Mouse (Mus musculus) spleen, embryonic (tissue): ENCODE results near the gene Zbtb37.

Source experiments
- CTCF ChIA-PET: fragments of 350-600 bp; sonication (Branson Sonifier 250); formaldehyde crosslinking; loops from one replicate; lab custom pipeline; 2022; lab: Charles Lee

Gene Zbtb37

DNA sequence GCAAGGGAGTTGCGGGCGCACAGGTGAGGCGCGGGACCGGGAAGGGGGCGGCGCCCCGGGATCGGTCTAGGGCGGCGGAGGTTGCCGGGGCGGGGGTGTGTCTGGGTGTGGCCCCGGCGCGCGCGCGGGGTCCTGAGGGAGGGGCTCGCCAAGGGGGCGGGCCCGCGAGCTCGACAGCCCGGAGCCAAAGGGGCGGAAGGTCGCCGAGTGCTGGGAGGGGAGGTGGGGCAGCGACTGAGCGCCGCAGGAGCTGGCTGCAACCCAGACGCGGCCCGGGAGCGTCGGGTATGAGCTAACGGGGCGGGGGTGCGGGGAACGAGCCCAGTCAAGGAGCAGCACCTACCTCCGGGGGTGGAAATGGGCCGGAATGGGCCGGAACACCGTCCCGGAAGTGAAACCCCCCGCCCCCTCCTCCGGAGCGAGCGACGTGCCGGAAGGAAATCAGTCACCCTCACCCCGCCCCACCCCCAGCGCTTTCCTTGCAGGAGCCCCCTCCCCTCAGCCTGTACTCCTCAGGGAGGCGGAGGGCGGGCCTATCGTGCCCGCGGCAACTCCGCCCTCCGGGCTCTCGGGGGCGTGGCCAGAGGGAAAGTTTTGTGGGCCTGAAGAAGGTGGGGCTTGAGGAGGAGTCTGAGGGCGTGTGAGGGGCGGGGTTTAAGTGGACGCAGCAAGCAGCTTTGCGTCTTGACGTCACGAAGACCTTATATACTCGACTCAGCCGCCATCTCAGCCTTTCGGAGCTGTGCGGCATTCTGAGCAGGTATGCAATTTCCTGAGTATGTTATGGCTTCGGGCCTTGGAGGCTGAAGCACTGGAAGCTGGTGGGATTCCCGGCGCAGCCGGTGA lies at the start of gene Zbtb37:
Gene Zbtb37 (minus strand): TSS at position 415 of the 846 bp plus-strand sequence.
- CTCF ChIA-PET: no interaction called here

DNA sequence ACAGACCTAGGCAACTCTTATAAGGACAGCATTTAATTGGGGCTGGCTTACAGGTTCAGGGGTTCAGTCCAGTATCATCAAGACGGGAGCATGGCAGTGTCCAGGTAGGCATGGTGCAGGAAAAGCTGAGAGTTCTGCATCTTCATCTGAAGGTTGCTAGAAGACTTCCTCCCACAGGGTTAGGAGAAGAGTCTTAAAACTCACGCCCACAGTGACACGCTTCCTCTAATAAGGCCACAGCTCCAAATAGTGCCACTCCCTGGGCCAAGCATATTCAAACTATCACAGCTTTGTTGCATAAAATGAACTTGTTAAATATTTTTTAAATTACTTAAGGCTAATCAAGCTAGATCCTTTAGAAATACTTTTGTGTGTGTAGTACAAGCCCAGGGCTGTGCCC lies 42.6 kb upstream of the Zbtb37 start:
- CTCF ChIA-PET: no interaction called here

DNA sequence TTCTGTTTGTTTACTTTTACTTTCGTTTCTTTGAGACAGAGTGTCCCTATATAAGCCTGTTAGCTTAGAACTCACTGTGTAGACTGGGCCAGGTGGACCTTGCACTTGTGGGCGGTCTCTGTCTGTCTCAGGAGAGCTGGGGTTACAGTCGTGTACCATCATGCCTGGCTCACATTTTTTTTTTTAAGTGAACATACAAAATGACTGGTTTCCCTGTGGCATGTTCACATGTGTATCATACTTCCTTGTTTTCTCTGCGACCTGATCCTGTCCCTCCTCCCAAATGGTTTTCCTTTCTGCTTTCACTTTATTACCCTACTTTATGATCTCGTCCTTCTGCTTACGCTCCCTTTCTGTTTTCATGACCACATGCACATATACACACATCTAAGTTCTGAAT lies 41.6 kb upstream of the Zbtb37 start:
- CTCF ChIA-PET: no interaction called here

DNA sequence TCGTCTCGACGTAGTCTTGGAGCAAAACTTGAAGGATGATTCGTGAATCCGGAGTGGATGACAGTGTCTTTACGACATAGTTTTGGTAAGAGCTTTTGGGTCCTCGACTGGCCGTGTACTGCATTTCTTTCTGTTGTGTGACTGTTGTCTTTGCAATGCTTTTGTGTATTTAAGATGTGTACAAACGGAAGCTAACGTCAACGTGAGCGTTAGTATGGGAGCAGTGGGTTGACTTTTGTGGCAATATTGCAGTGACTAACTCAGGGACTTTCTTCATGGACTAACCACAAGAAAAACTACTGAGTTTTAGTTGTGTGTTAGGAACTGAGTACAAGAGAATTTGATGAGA lies 36.6 kb upstream of the Zbtb37 start:
- CTCF ChIA-PET: no interaction called here

DNA sequence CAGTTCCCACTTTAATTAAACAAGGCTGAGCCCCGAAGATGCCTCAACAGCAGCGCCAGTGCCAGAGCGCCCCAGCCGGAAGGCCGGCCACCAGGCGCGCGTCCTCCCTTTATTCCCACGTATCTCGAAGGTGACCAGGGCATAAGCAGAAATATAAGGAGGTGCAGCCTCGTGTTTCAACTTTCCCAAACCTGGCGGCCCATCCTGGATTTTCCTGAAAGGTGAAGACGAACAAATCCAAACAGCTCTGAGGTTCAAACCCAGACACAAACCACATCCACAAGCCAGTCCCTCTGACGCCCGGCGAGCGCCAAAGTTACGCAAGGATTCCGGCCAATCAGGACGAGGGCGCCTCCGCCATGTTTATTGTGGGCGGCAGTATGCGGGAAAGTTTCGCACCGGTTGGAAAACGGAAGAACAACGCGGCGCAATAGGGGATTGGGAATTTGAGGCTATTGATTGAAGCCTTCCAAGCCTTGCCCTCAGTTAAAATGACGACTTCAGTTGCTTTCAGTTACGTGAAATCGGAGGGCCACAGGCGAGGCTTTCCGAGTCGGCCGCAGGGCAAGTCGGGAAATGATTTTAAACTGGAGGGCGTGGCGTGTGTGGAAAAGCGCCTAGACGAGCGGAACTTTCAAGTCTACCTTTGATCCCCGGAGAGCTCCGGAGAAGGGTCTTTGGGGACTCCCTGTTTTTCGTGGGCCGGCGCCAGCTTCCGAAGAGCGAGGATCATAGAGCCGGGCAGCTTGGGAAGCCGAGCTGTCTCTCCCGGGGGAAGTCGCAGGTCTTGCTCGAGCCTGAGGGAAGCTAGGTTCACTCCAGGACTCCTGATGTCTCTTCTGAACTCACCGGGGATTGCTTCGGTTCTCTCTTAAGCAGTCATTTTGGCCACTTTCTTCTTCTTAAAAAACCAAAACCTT lies 36.0 kb upstream of the Zbtb37 start, which contains the start of the genes Dars2 and Cenpl:
Gene Dars2 (minus strand): TSS at position 307 of the 920 bp plus-strand sequence.
Gene Cenpl (plus strand): TSS at position 362 of the 920 bp plus-strand sequence.
- CTCF ChIA-PET: no interaction called here

DNA sequence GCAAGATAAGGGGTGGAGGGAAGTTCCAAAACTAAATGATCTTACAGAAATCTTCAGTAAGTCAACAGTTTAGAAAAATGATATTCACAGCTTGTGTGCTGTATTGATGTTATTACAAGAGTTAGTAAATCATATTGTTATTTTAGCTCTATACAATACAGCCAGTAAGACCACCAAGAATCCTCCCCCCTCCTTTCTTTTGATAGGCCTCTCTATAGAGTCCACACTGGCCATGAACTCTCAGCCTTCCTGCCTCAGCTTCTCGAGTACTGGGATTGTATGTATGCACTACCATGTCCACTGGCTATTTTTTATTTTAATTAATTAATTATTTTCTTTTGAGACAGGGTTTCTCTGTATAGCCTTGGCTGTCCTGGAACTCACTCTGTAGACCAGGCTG lies 28.7 kb upstream of the Zbtb37 start:
- CTCF ChIA-PET: no interaction called here

DNA sequence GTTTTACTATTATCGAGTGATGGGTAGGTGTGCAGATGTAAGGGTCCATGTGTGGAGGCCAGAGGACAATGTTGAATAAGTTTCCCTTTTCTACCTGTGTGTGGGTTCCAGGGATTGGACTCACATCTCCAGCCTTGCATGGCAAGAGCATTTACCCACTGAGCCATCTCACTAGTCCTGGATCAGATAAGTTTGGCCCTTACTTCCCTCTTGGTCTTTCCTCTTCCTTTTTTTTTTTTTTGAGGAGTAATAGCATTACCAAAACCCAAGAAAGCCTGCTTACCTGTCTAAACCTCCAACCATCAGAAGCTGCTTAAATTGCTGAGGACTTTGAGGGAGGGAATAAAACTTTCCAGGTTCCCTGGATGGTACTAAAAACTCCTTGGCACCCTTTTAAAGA lies 22.5 kb upstream of the Zbtb37 start:
- CTCF ChIA-PET: interaction anchor here (0.6 kb wide), 1 partner anchor 1014 kb away, joined by 8 read pairs; no protein-coding TSS in a partner anchor

DNA sequence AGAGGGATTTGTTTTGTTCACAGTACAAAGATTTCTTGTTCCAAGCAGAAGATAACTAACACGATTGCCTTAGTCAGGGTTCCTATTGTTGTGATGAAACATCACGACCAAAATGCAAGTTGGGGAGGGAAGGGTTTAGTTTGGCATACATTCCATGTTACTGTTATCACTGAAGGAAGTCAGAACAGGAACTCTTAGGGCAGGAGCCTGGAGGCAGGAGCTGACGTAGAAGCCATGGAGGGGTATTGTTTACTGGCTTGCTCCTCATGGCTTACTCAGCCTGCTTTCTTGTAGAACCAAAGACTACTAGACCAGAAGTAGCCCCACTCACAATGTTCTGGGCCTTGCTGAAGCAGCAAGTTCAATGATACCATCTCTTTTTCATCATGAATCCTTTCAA lies 12.3 kb upstream of the Zbtb37 start:
- CTCF ChIA-PET: no interaction called here

DNA sequence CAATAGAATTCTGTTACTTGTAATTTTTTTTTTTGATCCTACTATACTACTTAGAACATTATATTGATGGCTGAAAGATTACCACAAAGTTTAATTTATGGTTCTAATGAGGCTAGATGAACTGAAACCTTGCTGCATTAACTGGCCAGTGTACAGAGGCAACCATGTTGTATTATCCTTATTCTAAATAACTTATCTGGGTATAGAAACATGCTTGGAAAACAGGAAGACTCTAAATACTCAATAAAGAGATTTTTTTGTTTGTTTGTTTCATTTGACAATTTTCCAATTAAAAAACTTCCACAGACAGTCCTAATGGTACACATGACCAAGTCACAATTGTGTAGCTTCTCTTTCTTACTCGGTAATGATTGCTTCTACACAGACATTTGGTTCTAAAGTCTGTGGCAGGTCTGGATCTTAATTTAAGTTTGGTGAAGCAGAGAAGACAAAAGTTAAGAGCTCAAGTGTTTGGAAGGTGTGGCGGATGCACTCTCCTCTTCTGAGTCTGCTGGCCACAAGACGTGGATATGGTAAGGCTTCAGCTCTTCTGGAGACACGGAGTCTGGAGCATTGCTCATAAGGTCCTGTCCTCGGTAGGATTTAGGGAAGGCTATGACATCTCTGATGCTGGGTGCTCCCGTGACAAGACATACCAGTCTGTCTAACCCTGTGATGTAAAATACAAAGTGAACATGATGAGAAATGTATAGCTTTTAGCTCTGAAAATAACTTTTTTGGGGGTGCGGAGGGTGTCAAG lies 6.8 kb upstream of the Zbtb37 start:
- CTCF ChIA-PET: interaction anchor here (0.7 kb wide), 2 partner anchors 9 to 10 kb away, joined by 3 to 5 read pairs; no protein-coding TSS in a partner anchor

DNA sequence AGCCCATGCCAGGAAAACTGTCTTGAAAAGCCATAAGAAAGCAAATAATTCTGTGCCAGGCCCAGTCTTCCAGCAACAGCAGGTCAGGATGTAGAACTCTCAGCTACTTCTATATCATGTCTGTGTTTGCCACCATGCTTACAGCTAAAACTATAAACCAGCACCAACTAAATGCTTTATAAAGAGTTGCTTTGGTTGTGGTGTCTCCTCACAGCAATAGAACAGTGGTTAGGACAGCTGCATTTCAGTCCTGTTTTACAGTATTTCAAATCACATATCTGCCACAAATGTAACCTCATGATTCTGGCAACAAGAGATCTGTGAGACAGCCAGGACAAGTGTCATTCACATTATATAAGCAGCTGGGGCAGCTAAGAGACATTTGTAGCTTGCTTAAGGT lies 6.2 kb upstream of the Zbtb37 start:
- CTCF ChIA-PET: interaction anchor here (0.7 kb wide), 1 partner anchor 9 kb away, joined by 3 read pairs; no protein-coding TSS in a partner anchor

DNA sequence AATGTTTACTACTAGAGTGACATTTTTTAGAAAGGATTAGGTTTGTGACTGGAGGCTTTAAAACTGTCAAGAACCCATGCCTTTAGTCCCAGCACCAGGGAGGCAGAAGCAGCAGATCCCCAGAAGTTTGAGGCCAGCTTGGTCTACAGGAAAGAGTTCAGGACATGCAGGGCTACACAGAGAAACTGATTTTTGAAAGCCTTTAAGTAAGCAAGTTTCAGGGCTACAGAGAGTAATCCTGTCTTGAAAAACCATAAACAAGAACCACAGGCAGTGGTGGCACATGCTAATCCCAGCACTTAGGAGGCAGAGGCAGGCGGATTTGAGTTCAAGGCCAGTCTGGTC lies 5.7 kb upstream of the Zbtb37 start:
- CTCF ChIA-PET: interaction anchor here (0.7 kb wide), 1 partner anchor 9 kb away, joined by 3 read pairs; no protein-coding TSS in a partner anchor

DNA sequence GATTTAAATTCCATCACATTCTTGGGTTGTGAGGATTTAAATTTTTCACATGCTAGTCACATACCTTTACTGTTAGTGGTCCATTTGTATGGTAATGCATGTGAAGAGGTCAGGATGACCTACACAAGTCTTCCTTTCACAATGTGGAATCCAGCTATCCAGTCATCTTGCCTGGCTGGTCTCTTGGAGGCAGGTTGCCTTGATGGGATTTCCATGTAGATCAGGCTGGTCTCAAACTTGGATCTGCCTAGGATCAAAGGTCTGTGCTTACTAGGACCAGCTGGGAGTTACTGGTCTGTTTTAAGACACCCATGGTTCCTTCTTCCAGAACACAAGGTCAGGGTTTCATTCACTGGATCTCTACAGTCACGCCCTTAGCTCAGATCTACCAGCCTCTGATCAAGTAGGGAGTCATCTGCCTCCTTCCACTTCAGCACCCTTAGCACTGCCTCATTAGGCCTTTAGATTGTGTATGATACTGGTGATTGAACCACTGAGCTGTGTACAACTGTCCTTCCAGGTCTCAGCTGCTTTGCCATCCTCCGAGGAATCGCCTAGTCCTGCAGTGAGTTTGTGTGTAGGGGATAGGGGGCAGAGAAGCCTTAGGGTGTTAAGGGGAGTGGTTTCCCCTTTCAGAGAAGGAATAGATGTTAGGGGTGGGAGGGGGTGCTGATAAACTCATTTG lies 5.2 kb upstream of the Zbtb37 start:
- CTCF ChIA-PET: no interaction called here

DNA sequence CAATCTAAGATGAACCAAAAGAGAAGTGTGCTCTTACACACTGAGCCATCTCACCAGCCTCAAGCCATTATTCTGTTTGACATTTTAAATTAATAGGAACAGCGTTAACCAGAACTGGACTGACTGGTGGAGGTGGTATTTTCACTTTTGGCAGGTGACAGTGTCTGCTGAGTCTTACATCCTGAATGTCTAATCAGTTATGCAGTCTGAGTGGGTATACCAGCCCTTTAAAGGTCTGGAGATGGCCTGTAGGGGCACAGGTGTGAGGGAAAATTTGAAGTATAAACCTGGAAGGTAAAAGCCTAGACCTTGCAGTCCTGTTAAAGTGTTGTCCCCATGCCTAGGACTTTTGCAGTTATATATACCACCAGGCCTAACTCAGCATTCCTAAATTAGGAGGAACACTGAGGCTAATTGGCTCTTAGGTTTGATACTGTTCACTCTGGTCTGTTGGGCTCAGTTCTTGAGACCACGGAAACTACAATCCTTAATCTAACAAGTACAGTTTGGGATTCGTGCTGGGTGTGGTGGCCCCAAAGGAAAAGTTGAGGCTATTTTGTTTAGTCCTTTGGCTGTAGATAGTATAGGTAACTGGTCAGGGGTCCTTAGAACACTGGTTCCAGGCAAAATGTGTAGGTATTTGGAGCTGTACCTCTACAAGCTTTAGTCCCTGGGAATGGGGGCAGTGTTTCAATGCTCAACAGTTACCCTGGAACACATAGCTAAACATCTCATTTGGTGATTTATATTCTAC lies 4.5 kb upstream of the Zbtb37 start:
- CTCF ChIA-PET: no interaction called here

DNA sequence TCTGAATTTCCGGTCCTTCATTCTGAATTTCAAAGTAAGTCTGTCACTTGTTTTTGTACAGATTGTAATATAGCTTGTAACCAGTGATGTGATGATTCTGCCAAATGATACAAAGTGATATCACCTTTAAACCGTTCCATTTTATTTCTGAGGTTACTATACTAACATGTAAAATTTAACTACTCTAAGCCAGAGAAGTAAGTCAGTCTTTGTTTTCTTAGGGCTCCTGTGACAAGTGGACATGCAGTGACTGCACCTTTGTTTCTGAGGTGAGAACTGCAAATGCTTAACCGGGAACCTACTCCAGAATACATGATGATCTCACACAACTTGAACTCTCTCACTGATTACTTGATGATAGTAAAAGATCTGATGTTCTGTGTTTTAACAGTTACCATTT lies 3.4 kb upstream of the Zbtb37 start:
- CTCF ChIA-PET: no interaction called here

DNA sequence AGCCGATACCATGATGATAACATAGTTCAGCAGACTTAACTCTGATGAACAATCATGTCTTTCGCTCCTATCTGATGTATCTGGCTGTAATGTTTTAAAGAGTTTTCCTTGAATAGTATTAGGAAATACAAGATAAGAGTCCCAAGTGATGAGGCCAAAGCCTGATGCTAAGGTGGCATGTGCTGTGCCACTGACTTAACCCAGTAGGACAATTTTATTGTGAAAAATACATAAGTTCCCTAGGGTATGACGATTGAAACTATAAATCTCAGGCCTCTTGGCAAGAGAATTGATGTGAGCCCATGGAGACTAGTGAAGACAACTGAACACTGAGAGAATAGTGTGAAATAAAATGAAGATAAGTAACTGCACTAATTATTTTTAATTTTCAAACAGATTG lies 3.0 kb upstream of the Zbtb37 start:
- CTCF ChIA-PET: no interaction called here

DNA sequence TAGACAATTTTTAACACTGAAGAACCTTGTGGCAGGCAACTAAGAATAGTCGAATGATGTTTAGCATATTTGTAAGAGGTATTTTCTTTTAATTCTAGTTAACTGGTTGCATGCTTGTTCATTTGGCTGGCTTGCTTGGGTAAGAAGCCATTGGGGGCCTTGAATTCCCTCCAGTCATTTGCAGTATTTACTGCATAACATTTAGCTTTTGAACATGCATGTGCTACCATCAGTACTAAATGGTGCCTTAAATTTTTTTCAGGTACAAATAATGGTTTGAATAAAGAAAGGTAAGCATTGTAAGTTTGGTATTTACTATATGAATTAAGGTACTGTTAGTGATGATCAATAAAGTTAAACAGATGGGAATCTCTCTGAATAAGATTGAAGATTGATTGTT lies 2.4 kb upstream of the Zbtb37 start:
- CTCF ChIA-PET: no interaction called here

DNA sequence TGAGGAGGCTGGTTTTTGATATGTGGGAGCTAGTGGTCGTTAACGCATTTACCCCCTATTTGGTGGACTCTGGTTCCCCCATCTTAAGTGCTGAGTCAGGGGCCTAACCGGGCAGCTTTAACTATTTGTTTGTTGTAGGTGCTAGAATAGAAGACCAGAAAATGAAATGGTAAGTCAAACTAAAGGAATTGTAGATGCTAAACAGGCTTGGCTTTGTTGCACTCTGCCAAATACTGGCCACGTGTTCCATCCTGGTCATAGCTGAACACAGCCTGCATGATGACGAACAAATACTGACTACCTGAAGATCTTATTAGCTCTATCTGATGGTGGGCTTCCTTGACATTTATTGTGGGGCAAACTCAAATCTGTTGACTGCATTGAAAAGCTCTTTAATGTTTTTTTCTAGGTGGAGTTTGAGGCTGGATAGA lies 1.8 kb upstream of the Zbtb37 start:
- CTCF ChIA-PET: no interaction called here

DNA sequence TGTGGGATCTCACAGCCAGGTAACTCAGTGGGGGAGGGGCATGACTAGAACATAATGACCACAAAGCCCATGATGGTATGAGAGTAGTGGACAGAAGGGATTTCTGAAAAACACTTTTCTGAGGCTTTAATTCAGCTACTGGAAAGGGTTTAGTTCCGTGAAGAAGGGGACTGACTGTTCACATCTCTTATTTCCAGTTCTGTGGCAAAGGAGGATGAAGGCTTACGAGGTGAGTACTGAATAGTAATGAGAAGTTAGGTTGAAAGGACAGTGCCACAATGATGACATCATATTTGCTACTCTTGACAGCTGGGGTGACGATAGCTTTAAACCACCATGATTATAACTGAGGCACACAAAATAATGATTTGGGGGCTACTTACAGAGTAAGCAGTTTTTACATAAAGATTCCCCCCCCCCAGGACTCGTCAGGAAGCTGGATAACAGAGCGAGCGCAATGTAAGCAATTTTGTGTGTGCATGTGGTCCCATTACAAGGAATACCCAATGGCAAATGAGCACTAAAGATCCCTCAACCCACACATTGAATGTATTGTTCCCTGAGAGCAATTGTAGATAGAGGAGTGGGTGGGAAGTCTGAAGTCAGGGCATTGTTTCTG lies 1.2 kb upstream of the Zbtb37 start:
- CTCF ChIA-PET: no interaction called here

DNA sequence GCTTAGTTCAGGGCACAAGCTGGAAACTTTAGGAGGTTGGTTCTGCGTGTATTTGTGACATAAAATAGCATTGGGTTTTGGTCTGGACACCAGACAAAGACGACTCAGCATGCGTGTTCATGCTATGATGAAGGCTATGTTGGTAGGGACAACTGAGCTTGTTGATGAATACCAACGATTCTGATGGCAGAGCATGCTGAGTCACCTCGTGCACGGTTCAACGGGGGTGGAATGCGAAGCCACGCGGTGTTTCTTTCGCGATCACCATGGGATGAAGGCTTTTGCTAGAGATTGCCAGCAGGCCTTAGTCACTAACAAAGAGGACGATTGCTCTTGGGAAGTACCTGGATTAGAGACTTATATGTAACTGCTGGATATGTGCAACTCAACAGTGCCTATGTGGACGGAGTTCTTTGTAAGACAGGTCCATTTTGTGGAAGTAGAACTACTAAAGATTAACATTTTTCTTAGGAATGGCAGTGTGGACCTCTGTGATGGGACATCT lies 684 bp upstream of the Zbtb37 start:
- CTCF ChIA-PET: no interaction called here
